Comparison of ENCODE assay signal across 16 mouse cellular contexts in the genomic region with DNA sequence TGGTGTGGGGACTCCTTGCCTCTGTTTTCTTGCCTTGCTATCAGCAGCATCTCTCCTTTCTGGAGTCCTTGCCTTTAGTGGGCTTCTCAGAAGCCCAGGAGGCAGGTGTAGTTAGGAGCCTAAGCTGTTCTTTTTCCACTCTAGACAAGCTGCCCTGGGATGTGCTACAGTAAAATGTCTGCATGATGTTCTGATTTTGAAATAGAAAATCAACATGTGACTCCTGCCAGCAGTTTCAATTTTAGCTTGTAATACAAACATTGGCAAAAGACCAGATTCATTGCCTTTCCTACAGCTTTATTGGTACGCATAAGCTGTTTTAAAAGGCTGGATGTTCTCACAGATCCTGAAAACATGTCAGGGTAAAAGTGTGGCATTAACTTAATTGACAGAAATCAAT.
DNase-seq lines count a peak whose midpoint lies in the region; ATAC-seq and TF ChIP-seq lines count a peak whose summit lies in the region.
"Had no signal": no experiment of that assay in that cellular context is flagged by ENCODE, and none has a peak within 500 bp of the region (broad histone marks: within the 10 kb centered on the region; RNA-seq: fewer than 3 reads in every experiment).

No protein-coding gene starts in this region.

- H3K4me1 ChIP-seq in lung, embryonic 14.5 days (ENCODE audit: insufficient read depth) = no peaks in the 10 kb centered on the region
- H3K4me1 ChIP-seq in stomach, embryonic 14.5 days (ENCODE audit: control insufficient read depth, insufficient read depth, low read length) = 0 out of 2 replicates have a peak, but pooled peaks cover 6% of the 10 kb centered on the region
- H3K4me1 ChIP-seq in kidney, embryonic 15.5 days = no peaks in the 10 kb centered on the region
- no peaks in the 10 kb centered on the region for H3K4me1 ChIP-seq in hindbrain, embryonic 11.5 days (replicated peaks; ENCODE audit: control insufficient read depth, insufficient read depth, low read length)
- H3K4me1 ChIP-seq: liver, embryonic 15.5 days; midbrain, embryonic 10.5 days had no signal

- H3K4me2 ChIP-seq in lung, embryonic 14.5 days = no peak overlapping the region
- no peak overlapping the region for H3K4me2 ChIP-seq in stomach, embryonic 14.5 days (replicated peaks; ENCODE audit: low read depth, low read length)
- no peak overlapping the region for H3K4me2 ChIP-seq in kidney, embryonic 15.5 days
- no peak overlapping the region for H3K4me2 ChIP-seq in hindbrain, embryonic 11.5 days (replicated peaks; ENCODE audit: low read depth, low read length)
- H3K4me2 ChIP-seq: liver, embryonic 15.5 days had no signal

- ATAC-seq in lung, embryonic 14.5 days (ENCODE audit: insufficient read depth) = peak; percentile 71
- ATAC-seq in stomach, embryonic 14.5 days (ENCODE audit: insufficient number of reproducible peaks, insufficient read depth, low FRiP score, low read depth) = no peak
- no peak for ATAC-seq in kidney, embryonic 15.5 days (replicated peaks; ENCODE audit: low FRiP score)
- no peak for ATAC-seq in hindbrain, embryonic 11.5 days (ENCODE audit: low FRiP score)

- no peaks in the 10 kb centered on the region for H3K27me3 ChIP-seq in lung, embryonic 14.5 days (ENCODE audit: insufficient read depth, low read length)
- no peaks in the 10 kb centered on the region for H3K27me3 ChIP-seq in stomach, embryonic 14.5 days (ENCODE audit: control insufficient read depth, insufficient read depth, low read length)
- H3K27me3 ChIP-seq in kidney, embryonic 15.5 days = no peaks in the 10 kb centered on the region
- no peaks in the 10 kb centered on the region for H3K27me3 ChIP-seq in hindbrain, embryonic 11.5 days (ENCODE audit: control insufficient read depth, insufficient read depth, low read length)
- H3K27me3 ChIP-seq: liver, embryonic 15.5 days had no signal

- H3K9ac ChIP-seq in lung, embryonic 14.5 days = no peak overlapping the region
- H3K9ac ChIP-seq in stomach, embryonic 14.5 days (replicated peaks; ENCODE audit: low read depth, low read length) = no peak overlapping the region
- H3K9ac ChIP-seq in kidney, embryonic 15.5 days = no peak overlapping the region
- H3K9ac ChIP-seq in hindbrain, embryonic 11.5 days (ENCODE audit: low read depth, low read length) = no peak overlapping the region
- H3K9ac ChIP-seq: liver, embryonic 15.5 days had no signal

- no peaks in the 10 kb centered on the region for H3K36me3 ChIP-seq in lung, embryonic 14.5 days (ENCODE audit: insufficient read depth)
- no peaks in the 10 kb centered on the region for H3K36me3 ChIP-seq in stomach, embryonic 14.5 days (ENCODE audit: control insufficient read depth, insufficient read depth, low read length)
- H3K36me3 ChIP-seq in kidney, embryonic 15.5 days = no peaks in the 10 kb centered on the region
- H3K36me3 ChIP-seq in hindbrain, embryonic 11.5 days (ENCODE audit: control insufficient read depth, insufficient read depth, low read length) = no peaks in the 10 kb centered on the region
- H3K36me3 ChIP-seq: liver, embryonic 15.5 days; midbrain, embryonic 10.5 days had no signal

- no peaks in the 10 kb centered on the region for H3K9me3 ChIP-seq in lung, embryonic 14.5 days (ENCODE audit: low read depth, low read length)
- no peaks in the 10 kb centered on the region for H3K9me3 ChIP-seq in stomach, embryonic 14.5 days (ENCODE audit: control insufficient read depth, low read depth, low read length)
- H3K9me3 ChIP-seq in kidney, embryonic 15.5 days (replicated peaks) = no peaks in the 10 kb centered on the region
- no peaks in the 10 kb centered on the region for H3K9me3 ChIP-seq in hindbrain, embryonic 11.5 days (ENCODE audit: control insufficient read depth, low read length)
- H3K9me3 ChIP-seq: liver, embryonic 15.5 days; midbrain, embryonic 10.5 days had no signal

- no peak for TF ChIP-seq CTCF in lung, embryonic 14.5 days (IDR thresholded peaks at IDR 0.05; ENCODE audit: low read depth)
- TF ChIP-seq CTCF in brain, embryonic 14.5 days (IDR thresholded peaks at IDR 0.05; ENCODE audit: borderline replicate concordance, extremely low read depth, insufficient read depth, insufficient read length) = no peak

- 48% methylated on average over 1 of the region's 1 CpGs for WGBS in lung, embryonic 14.5 days
- WGBS in stomach, embryonic 14.5 days = 49% methylated on average over 1 of the region's 1 CpGs
- 76% methylated on average over 1 of the region's 1 CpGs for WGBS in kidney, embryonic 15.5 days
- WGBS in hindbrain, embryonic 11.5 days = 91% methylated on average over 1 of the region's 1 CpGs

- no peak for TF ChIP-seq POLR2A in brain, embryonic 14.5 days (IDR thresholded peaks at IDR 0.05; ENCODE audit: borderline replicate concordance, extremely low read depth, insufficient read depth, insufficient read length, poor library complexity, severe bottlenecking)

- peak; percentile 28 to 62 for DNase-seq in frontal cortex, adult 2 months (ENCODE audit: extremely low spot score in 1 of 2, low spot score in 1 of 2)
- no peak for DNase-seq in frontal cortex, postnatal 14 days (ENCODE audit: low spot score in 2 of 2)
- DNase-seq in lung, embryonic 14.5 days = peak; percentile 79
- DNase-seq in lung, postnatal 4 days = no peak
- DNase-seq in brain, embryonic 14.5 days (ENCODE audit: low read depth) = peak; percentile 35
- no peak for DNase-seq in hindbrain, embryonic 11.5 days (ENCODE audit: low spot score)
- DNase-seq: adrenal gland, postnatal 36 days; cerebellum, adult 11-12 months; gastrocnemius, postnatal 10 days; heart, postnatal 14 days; thymus, adult 2 months had no signal

- no peak overlapping the region for H3K27ac ChIP-seq in lung, embryonic 14.5 days (ENCODE audit: low read depth)
- peak overlapping the region; percentile 55 for H3K27ac ChIP-seq in stomach, embryonic 14.5 days (ENCODE audit: low read length)
- no peak overlapping the region for H3K27ac ChIP-seq in kidney, embryonic 15.5 days
- no peak overlapping the region for H3K27ac ChIP-seq in hindbrain, embryonic 11.5 days (ENCODE audit: low read depth, low read length)
- H3K27ac ChIP-seq: kidney, postnatal 0 days; liver, embryonic 15.5 days; midbrain, embryonic 10.5 days had no signal

- H3K4me3 ChIP-seq in lung, embryonic 14.5 days (ENCODE audit: low read depth, low read length) = no peak overlapping the region
- H3K4me3 ChIP-seq in stomach, embryonic 14.5 days (ENCODE audit: low read depth, low read length) = no peak overlapping the region
- H3K4me3 ChIP-seq in kidney, embryonic 15.5 days (replicated peaks) = no peak overlapping the region
- no peak overlapping the region for H3K4me3 ChIP-seq in hindbrain, embryonic 11.5 days (ENCODE audit: low read depth, low read length)
- H3K4me3 ChIP-seq: liver, embryonic 15.5 days; midbrain, embryonic 10.5 days had no signal

Comparison
In these comparisons a context has a peak if more than half of its experiments do, and no peak if none do; other contexts are left out.
1. DNase-seq: peak in frontal cortex, adult 2 months (2 of 2), lung, embryonic 14.5 days (single experiment) and brain, embryonic 14.5 days (single experiment); none in frontal cortex, postnatal 14 days (0 of 2), lung, postnatal 4 days (0 of 2) and hindbrain, embryonic 11.5 days (single experiment).